Mouse (Mus musculus): ENCODE results near the gene Cyp1a1.

DNA sequence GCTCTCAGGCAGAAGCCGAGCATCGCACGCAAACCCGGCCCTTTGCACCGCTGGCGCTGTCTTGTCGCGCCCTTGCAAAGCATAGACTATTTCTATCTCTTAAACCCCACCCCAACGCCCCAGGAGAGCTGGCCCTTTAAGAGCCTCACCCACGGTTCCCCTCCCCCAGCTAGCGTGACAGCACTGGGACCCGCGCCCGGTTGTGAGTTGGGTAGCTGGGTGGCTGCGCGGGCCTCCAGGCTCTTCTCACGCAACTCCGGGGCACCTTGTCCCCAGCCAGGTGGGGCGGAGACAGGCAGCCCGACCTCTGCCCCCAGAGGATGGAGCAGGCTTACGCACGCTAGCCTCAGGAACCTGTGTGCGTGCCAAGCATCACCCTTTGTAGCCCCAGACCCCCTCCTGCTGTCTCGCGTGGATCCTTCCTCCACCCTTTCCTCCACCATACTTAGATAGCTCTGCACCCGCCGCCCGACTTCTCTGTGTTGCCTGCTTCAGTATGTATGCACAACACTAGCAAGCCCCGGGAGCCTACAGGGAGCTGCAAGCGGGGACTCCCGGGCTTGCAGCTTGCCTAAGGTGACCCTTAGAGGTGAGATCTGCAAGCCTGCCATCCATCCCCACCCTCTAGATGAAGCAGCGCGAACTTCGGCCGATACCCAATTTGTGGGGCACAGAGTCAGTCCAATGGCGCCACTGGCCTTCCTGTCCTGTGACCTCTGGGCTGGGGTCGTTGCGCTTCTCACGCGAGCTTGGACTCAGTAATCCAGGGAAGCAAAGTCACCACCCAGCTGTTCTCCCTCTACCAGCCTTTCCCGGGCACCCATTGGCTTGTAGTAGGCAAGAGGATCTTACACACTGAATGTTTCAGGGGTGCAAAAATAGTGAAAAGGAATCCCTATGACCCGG is 8.9 kb downstream of the Cyp1a1 start:
- TF ChIP-seq CTCF (IDR thresholded peaks at IDR 0.05) (no peak), POLR2A (IDR thresholded peaks at IDR 0.05; ENCODE audit: insufficient read depth, low read depth, low read length) (no peak), EP300 (IDR thresholded peaks at IDR 0.05; ENCODE audit: insufficient read depth, low read depth, low read length) (no peak)
